9 mouse cellular contexts compared by ENCODE assay signal in the genomic region with DNA sequence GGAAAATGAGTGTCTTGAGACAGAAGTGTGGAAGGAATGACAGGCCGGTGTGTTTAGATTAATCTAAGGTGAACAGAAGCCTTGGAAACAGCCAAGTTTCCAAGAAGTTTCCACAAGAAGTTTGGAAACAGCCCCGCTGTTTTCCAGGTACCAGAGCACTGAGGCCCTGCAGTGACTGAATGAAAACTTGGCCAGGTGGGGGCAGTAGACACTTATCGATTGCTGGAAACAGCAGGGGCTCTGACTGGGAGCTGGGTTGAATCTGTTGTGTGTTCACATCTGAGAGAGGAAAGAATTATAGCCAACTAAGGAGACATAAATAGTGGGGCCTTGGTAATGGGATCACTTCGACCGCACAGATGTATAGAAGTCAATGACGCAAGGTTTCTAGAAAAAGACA. TPM values are rescaled to one million over a fixed set of nuclear protein-coding genes. Genes with fewer than 3 reads are reported as not detected.
DNase-seq lines count a peak whose midpoint lies in the region; ATAC-seq lines count a peak whose summit lies in the region.
"Had no signal": no experiment of that assay in that cellular context is flagged by ENCODE, and none has a peak within 500 bp of the region (broad histone marks: within the 10 kb centered on the region; RNA-seq: fewer than 3 reads in every experiment).

No protein-coding gene starts in this region.

- H3K9me3 ChIP-seq in midbrain, embryonic 11.5 days (ENCODE audit: control insufficient read depth, low read length): no peaks in the 10 kb centered on the region; the same call in 1 of the 2 replicates
- H3K9me3 ChIP-seq in midbrain, embryonic 13.5 days: no peaks in the 10 kb centered on the region
- H3K9me3 ChIP-seq: limb, embryonic 12.5 days had no signal

- H3K4me3 ChIP-seq in midbrain, embryonic 11.5 days (ENCODE audit: low read depth, low read length): no peak overlapping the region
- H3K4me3 ChIP-seq in midbrain, embryonic 13.5 days (replicated peaks): no peak overlapping the region
- H3K4me3 ChIP-seq: limb, embryonic 12.5 days had no signal

- no peaks in the 10 kb centered on the region for H3K36me3 ChIP-seq in midbrain, embryonic 11.5 days (ENCODE audit: control insufficient read depth, insufficient read depth, low read length)
- no peaks in the 10 kb centered on the region for H3K36me3 ChIP-seq in midbrain, embryonic 13.5 days
- H3K36me3 ChIP-seq: limb, embryonic 12.5 days had no signal

- no peak for ATAC-seq in midbrain, embryonic 11.5 days (ENCODE audit: low FRiP score)
- no peak for ATAC-seq in midbrain, embryonic 13.5 days

- no peak overlapping the region for H3K27ac ChIP-seq in midbrain, embryonic 11.5 days (ENCODE audit: low read depth, low read length)
- no peak overlapping the region for H3K27ac ChIP-seq in midbrain, embryonic 13.5 days
- H3K27ac ChIP-seq: limb, embryonic 12.5 days had no signal

- 55% methylated on average over 6 of the region's 6 CpGs for WGBS in midbrain, embryonic 11.5 days
- WGBS in midbrain, embryonic 13.5 days: 53% methylated on average over 6 of the region's 6 CpGs

- no peaks in the 10 kb centered on the region for H3K4me1 ChIP-seq in midbrain, embryonic 11.5 days (ENCODE audit: control insufficient read depth, insufficient read depth, low read length)
- H3K4me1 ChIP-seq in midbrain, embryonic 13.5 days (replicated peaks): no peaks in the 10 kb centered on the region
- H3K4me1 ChIP-seq: limb, embryonic 12.5 days had no signal

- H3K27me3 ChIP-seq in midbrain, embryonic 11.5 days (ENCODE audit: control insufficient read depth, insufficient read depth, low read length): no peaks in the 10 kb centered on the region
- no peaks in the 10 kb centered on the region for H3K27me3 ChIP-seq in midbrain, embryonic 13.5 days
- H3K27me3 ChIP-seq: limb, embryonic 12.5 days had no signal

- DNase-seq in gastrocnemius, adult 18-20 months (ENCODE audit: low spot score): peak; percentile 10
- no peak for DNase-seq in gastrocnemius, postnatal 4 days (ENCODE audit: low spot score in 2 of 2)
- DNase-seq in midbrain, embryonic 11.5 days (ENCODE audit: low spot score, missing footprints): peak; percentile 83
- DNase-seq in adrenal gland, postnatal 14 days: peak; percentile 72
- peak; percentile 52 to 57 for DNase-seq in kidney, postnatal 4 days
- DNase-seq in testis, postnatal 14 days (ENCODE audit: low spot score): peak; percentile 26
- no peak for DNase-seq in Muller cell, postnatal 12 days (ENCODE audit: inconsistent ontology term)

- H3K9ac ChIP-seq in midbrain, embryonic 11.5 days (ENCODE audit: low read length): no peak overlapping the region
- no peak overlapping the region for H3K9ac ChIP-seq in midbrain, embryonic 13.5 days (replicated peaks)
- H3K9ac ChIP-seq: limb, embryonic 12.5 days had no signal

- no peak overlapping the region for H3K4me2 ChIP-seq in midbrain, embryonic 11.5 days
- H3K4me2 ChIP-seq in midbrain, embryonic 13.5 days (replicated peaks): no peak overlapping the region
- H3K4me2 ChIP-seq: limb, embryonic 12.5 days had no signal

RNA-seq across cellular contexts. Expression of gene Sdhaf3, which starts 13.0 kb away (rescaled TPM):
- 1 to 10 TPM; 5.9 to 6.2 TPM for total RNA-seq in gastrocnemius, adult 18-20 months (2021)
- total RNA-seq in gastrocnemius, postnatal 4 days (2021): 1 to 10 TPM; 4.0 to 4.8 TPM
- polyA plus RNA-seq in midbrain, embryonic 11.5 days (2014; fragmentation: Nextera tagmentation; extraction: Ambion mirVana): 7.3 and 8.2 TPM in 2 replicates
- polyA plus RNA-seq in midbrain, embryonic 13.5 days (2015; fragmentation: Nextera tagmentation; extraction: Ambion mirVana): 7.1 and 8.5 TPM in 2 replicates
- total RNA-seq in adrenal gland, postnatal 14 days (2021): 5.8 and 5.9 TPM in 2 replicates

Comparison
In these comparisons a context has a peak if more than half of its experiments do, and no peak if none do; other contexts are left out.
1. DNase-seq: peak in gastrocnemius, adult 18-20 months (single experiment), midbrain, embryonic 11.5 days (single experiment), adrenal gland, postnatal 14 days (single experiment), kidney, postnatal 4 days (2 of 2) and testis, postnatal 14 days (single experiment); none in gastrocnemius, postnatal 4 days (0 of 2) and Muller cell, postnatal 12 days (single experiment).